In the genomic region with DNA sequence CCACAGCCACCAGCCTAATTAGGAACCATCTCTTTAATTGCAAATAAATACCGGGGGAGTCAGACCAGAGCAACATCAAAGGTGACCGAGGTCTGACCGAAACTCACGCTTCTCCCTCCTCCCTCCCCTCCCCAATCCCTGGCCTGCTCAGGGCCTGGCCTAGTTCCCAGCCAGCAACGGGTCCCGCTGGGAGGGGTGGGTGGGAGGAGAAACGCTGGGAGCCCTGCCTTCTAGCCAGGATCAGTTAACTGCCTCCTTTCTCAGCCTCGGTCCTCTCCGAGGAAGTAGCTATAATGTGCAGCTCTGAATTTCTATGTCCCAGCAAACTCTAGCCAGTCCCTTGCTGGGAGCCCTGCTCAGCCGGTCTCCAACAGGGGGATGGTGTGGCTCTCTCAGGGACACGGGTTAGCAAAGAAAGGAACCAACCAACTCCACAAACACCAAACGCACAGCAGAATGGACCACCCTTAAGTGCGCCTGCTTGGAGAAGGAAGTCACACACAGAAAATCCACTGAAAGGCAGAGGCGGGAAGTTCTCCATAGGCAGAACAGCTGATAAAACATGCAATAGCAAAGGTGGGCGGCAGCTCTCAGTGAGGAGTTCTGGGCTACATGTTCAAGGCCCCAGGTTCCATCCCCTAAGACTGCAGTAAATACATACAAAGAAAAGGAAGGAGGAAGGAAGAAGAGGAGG, we compare ENCODE assay signal across 9 mouse cellular contexts.
DNase-seq lines count a peak whose midpoint lies in the region; ATAC-seq and TF ChIP-seq lines count a peak whose summit lies in the region.
"Had no signal": no experiment of that assay in that cellular context is flagged by ENCODE, and none has a peak within 500 bp of the region (broad histone marks: within the 10 kb centered on the region; RNA-seq: fewer than 3 reads in every experiment).

No protein-coding gene starts in this region.

- ATAC-seq in lung, postnatal 0 days = peak; percentile 64
- ATAC-seq in stomach, embryonic 16.5 days (ENCODE audit: insufficient read depth, low FRiP score) = peak; percentile 74
- ATAC-seq: Patski had no signal

- H3K27ac ChIP-seq in lung, postnatal 0 days (ENCODE audit: low read length) = peak overlapping the region; percentile 72
- peak overlapping the region; percentile 98 for H3K27ac ChIP-seq in stomach, embryonic 16.5 days (ENCODE audit: low read length)

- H3K9ac ChIP-seq in lung, postnatal 0 days (replicated peaks; ENCODE audit: low read depth) = no peak overlapping the region
- peak overlapping the region; percentile 64 for H3K9ac ChIP-seq in stomach, embryonic 16.5 days (ENCODE audit: low read length)

- H3K9me3 ChIP-seq in lung, postnatal 0 days (ENCODE audit: low read length) = no peaks in the 10 kb centered on the region
- H3K9me3 ChIP-seq in stomach, embryonic 16.5 days (replicated peaks; ENCODE audit: control insufficient read depth, low read length) = no peaks in the 10 kb centered on the region

- no peak for TF ChIP-seq EP300 in lung, postnatal 0 days (IDR thresholded peaks at IDR 0.05)

- no peaks in the 10 kb centered on the region for H3K27me3 ChIP-seq in lung, postnatal 0 days (replicated peaks; ENCODE audit: insufficient read depth, low read length)
- no peaks in the 10 kb centered on the region for H3K27me3 ChIP-seq in stomach, embryonic 16.5 days (ENCODE audit: control insufficient read depth, insufficient read depth, low read length)
- H3K27me3 ChIP-seq: Patski had no signal

- peaks cover 26% of the 10 kb centered on the region for H3K4me1 ChIP-seq in lung, postnatal 0 days (ENCODE audit: insufficient read depth, low read depth, low read length)
- peaks cover 57% of the 10 kb centered on the region for H3K4me1 ChIP-seq in stomach, embryonic 16.5 days (ENCODE audit: control insufficient read depth, insufficient read depth, low read length)

- DNase-seq in urinary bladder, postnatal 25 days (ENCODE audit: low spot score) = peak; percentile 52
- DNase-seq in urinary bladder, adult 2 months (ENCODE audit: low spot score) = no peak
- peak; percentile 61 for DNase-seq in gastrocnemius, postnatal 25 days
- DNase-seq in kidney, adult 9 months = peak; percentile 62
- peak; percentile 80 for DNase-seq in lung, postnatal 0 days (ENCODE audit: low spot score)
- DNase-seq in B cell, adult 2 months = no peak
- DNase-seq in layer of hippocampus, postnatal 25 days (ENCODE audit: extremely low spot score in 1 of 2, low spot score in 1 of 2) = no peak

- 17% methylated on average over 15 of the region's 15 CpGs for whole genome bisulfite sequencing in lung, postnatal 0 days
- 14% methylated on average over 15 of the region's 15 CpGs for WGBS in stomach, embryonic 16.5 days

- no peaks in the 10 kb centered on the region for H3K36me3 ChIP-seq in lung, postnatal 0 days (ENCODE audit: insufficient read depth, low read length)
- no peaks in the 10 kb centered on the region for H3K36me3 ChIP-seq in stomach, embryonic 16.5 days (ENCODE audit: control insufficient read depth, insufficient read depth, low read length)

- no peak for TF ChIP-seq CTCF in lung, postnatal 0 days (IDR thresholded peaks at IDR 0.05)

- no peak overlapping the region for H3K4me3 ChIP-seq in lung, postnatal 0 days (ENCODE audit: low read depth, low read length)
- peak overlapping the region; percentile 12; the same call in 1 of the 2 replicates for H3K4me3 ChIP-seq in stomach, embryonic 16.5 days (replicated peaks; ENCODE audit: low read length)

- H3K4me2 ChIP-seq in lung, postnatal 0 days (replicated peaks; ENCODE audit: low read depth, low read length) = peak overlapping the region; percentile 32; the same call in 1 of the 2 replicates
- H3K4me2 ChIP-seq in stomach, embryonic 16.5 days (ENCODE audit: low read depth, low read length) = peak overlapping the region; percentile 45

Comparison
In these comparisons a context has a peak if more than half of its experiments do, and no peak if none do; other contexts are left out.
1. DNase-seq: peak in urinary bladder, postnatal 25 days (single experiment), gastrocnemius, postnatal 25 days (single experiment), kidney, adult 9 months (single experiment) and lung, postnatal 0 days (single experiment); none in urinary bladder, adult 2 months (single experiment), B cell, adult 2 months (0 of 2) and layer of hippocampus, postnatal 25 days (0 of 2).